Mouse (Mus musculus): Measurements from ENCODE around the gene Lamtor2. TPM values are rescaled to one million over a fixed set of nuclear protein-coding genes. Genes with fewer than 3 reads are reported as not detected.

Gene Lamtor2
- polyA plus RNA-seq, 1 experiment from 2014 or later: 183 TPM

- Histone ChIP-seq H3K27me3 (no peaks in the 10 kb centered on the region), H3K4me1 (peaks cover 26% of the 10 kb centered on the region), H3K4me2 (replicated peaks) (0 out of 2 replicates have a peak overlapping the region, but pooled peaks have one; percentile 3), H3K9ac (no peak overlapping the region), H3K36me3 (peaks cover 18% of the 10 kb centered on the region), H3K27ac (replicated peaks) (peak overlapping the region; percentile 65), H3K4me3 (replicated peaks) (no peak overlapping the region), H3K9me3 (replicated peaks) (no peaks in the 10 kb centered on the region)
- ATAC-seq (ENCODE audit: insufficient number of reproducible peaks, low FRiP score, low TSS enrichment, low read depth): peak; percentile 73
- 30% methylated on average over 9 of the region's 9 CpGs for WGBS
Measured at GRCm38 (mm10) chr3:88521803-88522331, 31.0 kb downstream of the Lamtor2 start.

GRCm38 (mm10) chr3:88521156-88521555, 31.7 kb downstream of the Lamtor2 start:
- Histone ChIP-seq H3K27me3 (no peaks in the 10 kb centered on the region), H3K4me2 (replicated peaks) (no peak overlapping the region), H3K36me3 (peaks cover 18% of the 10 kb centered on the region), H3K27ac (replicated peaks) (0 out of 2 replicates have a peak overlapping the region, but pooled peaks have one; percentile 18), H3K9ac (no peak overlapping the region), H3K9me3 (replicated peaks) (no peaks in the 10 kb centered on the region), H3K4me1 (peaks cover 33% of the 10 kb centered on the region), H3K4me3 (replicated peaks) (no peak overlapping the region)
- ATAC-seq (ENCODE audit: insufficient number of reproducible peaks, low FRiP score, low TSS enrichment, low read depth): no peak
- WGBS: 87% methylated on average over 6 of the region's 6 CpGs

- Histone ChIP-seq H3K27me3 (no peaks in the 10 kb centered on the region), H3K9ac (no peak overlapping the region), H3K4me1 (peaks cover 33% of the 10 kb centered on the region), H3K4me2 (replicated peaks) (no peak overlapping the region), H3K36me3 (peaks cover 16% of the 10 kb centered on the region), H3K9me3 (replicated peaks) (no peaks in the 10 kb centered on the region), H3K4me3 (replicated peaks) (no peak overlapping the region), H3K27ac (replicated peaks) (no peak overlapping the region)
- no peak for ATAC-seq (ENCODE audit: insufficient number of reproducible peaks, low FRiP score, low TSS enrichment, low read depth)
- WGBS: 82% methylated on average over 2 of the region's 2 CpGs
Measured at GRCm38 (mm10) chr3:88520078-88520477, 32.8 kb downstream of the Lamtor2 start.

- no peaks in the 10 kb centered on the region for H3K9me3 ChIP-seq (replicated peaks)
- peaks cover 8% of the 10 kb centered on the region; the same call in 1 of the 2 replicates for H3K36me3 ChIP-seq
- no peak overlapping the region for H3K4me3 ChIP-seq (replicated peaks)
- ATAC-seq (ENCODE audit: insufficient number of reproducible peaks, low FRiP score, low TSS enrichment, low read depth): no peak
- no peak overlapping the region for H3K27ac ChIP-seq (replicated peaks)
- H3K27me3 ChIP-seq: no peaks in the 10 kb centered on the region
- 78% methylated on average over 4 of the region's 4 CpGs for WGBS
- H3K4me2 ChIP-seq (replicated peaks): no peak overlapping the region
- peaks cover 50% of the 10 kb centered on the region for H3K4me1 ChIP-seq
- no peak overlapping the region for H3K9ac ChIP-seq
Measured at GRCm38 (mm10) chr3:88518411-88518810, 34.5 kb downstream of the Lamtor2 start.

- Histone ChIP-seq H3K4me2 (replicated peaks) (no peak overlapping the region), H3K9ac (no peak overlapping the region), H3K4me1 (peaks cover 61% of the 10 kb centered on the region), H3K4me3 (replicated peaks) (no peak overlapping the region), H3K27me3 (no peaks in the 10 kb centered on the region), H3K27ac (replicated peaks) (peak overlapping the region; percentile 71; the same call in 1 of the 2 replicates), H3K9me3 (replicated peaks) (no peaks in the 10 kb centered on the region), H3K36me3 (no peaks in the 10 kb centered on the region)
- 70% methylated on average over 2 of the region's 2 CpGs for WGBS
- ATAC-seq (ENCODE audit: insufficient number of reproducible peaks, low FRiP score, low TSS enrichment, low read depth): no peak
Measured at GRCm38 (mm10) chr3:88516407-88516806, 36.5 kb downstream of the Lamtor2 start.

GRCm38 (mm10) chr3:88515095-88515386, 37.8 kb downstream of the Lamtor2 start:
- peaks cover 69% of the 10 kb centered on the region for H3K4me1 ChIP-seq

GRCm38 (mm10) chr3:88514231-88515094, 38.4 kb downstream of the Lamtor2 start:
- ATAC-seq (ENCODE audit: insufficient number of reproducible peaks, low FRiP score, low TSS enrichment, low read depth): no peak
- no peaks in the 10 kb centered on the region for H3K36me3 ChIP-seq
- WGBS: 62% methylated on average over 10 of the region's 10 CpGs
- H3K4me1 ChIP-seq: peaks cover 75% of the 10 kb centered on the region
- H3K9ac ChIP-seq: no peak overlapping the region
- H3K4me3 ChIP-seq (replicated peaks): no peak overlapping the region
- no peaks in the 10 kb centered on the region for H3K27me3 ChIP-seq
- H3K9me3 ChIP-seq (replicated peaks): no peaks in the 10 kb centered on the region
- H3K4me2 ChIP-seq (replicated peaks): no peak overlapping the region
- H3K27ac ChIP-seq (replicated peaks): peak overlapping the region; percentile 94

More at GRCm38 (mm10) chr3:88515095-88515386, 37.8 kb downstream of the Lamtor2 start:
- H3K4me3 ChIP-seq (replicated peaks): no peak overlapping the region
- ATAC-seq (ENCODE audit: insufficient number of reproducible peaks, low FRiP score, low TSS enrichment, low read depth): no peak
- WGBS: 94% methylated on average over 2 of the region's 2 CpGs
- H3K4me2 ChIP-seq (replicated peaks): no peak overlapping the region
- H3K27ac ChIP-seq (replicated peaks): peak overlapping the region; percentile 66
- no peaks in the 10 kb centered on the region for H3K36me3 ChIP-seq
- H3K27me3 ChIP-seq: no peaks in the 10 kb centered on the region
- H3K9ac ChIP-seq: no peak overlapping the region
- H3K9me3 ChIP-seq (replicated peaks): no peaks in the 10 kb centered on the region

- H3K4me3 ChIP-seq (replicated peaks): no peak overlapping the region
- H3K9me3 ChIP-seq (replicated peaks): no peaks in the 10 kb centered on the region
- no peaks in the 10 kb centered on the region for H3K27me3 ChIP-seq
- no peaks in the 10 kb centered on the region for H3K36me3 ChIP-seq
- peaks cover 79% of the 10 kb centered on the region for H3K4me1 ChIP-seq
- 46% methylated on average over 7 of the region's 7 CpGs for WGBS
- H3K4me2 ChIP-seq (replicated peaks): peak overlapping the region; percentile 42; the same call in 1 of the 2 replicates
- H3K27ac ChIP-seq (replicated peaks): peak overlapping the region; percentile 94
- ATAC-seq (ENCODE audit: insufficient number of reproducible peaks, low FRiP score, low TSS enrichment, low read depth): no peak
- H3K9ac ChIP-seq: no peak overlapping the region
Measured at GRCm38 (mm10) chr3:88513546-88514115, 39.2 kb downstream of the Lamtor2 start.

- H3K4me1 ChIP-seq: peaks cover 84% of the 10 kb centered on the region
- peak; percentile 73 for ATAC-seq (ENCODE audit: insufficient number of reproducible peaks, low FRiP score, low TSS enrichment, low read depth)
- WGBS: 16% methylated on average over 12 of the region's 15 CpGs
- H3K27ac ChIP-seq (replicated peaks): peak overlapping the region; percentile 94
- H3K9me3 ChIP-seq (replicated peaks): no peaks in the 10 kb centered on the region
- no peaks in the 10 kb centered on the region for H3K36me3 ChIP-seq
- H3K4me2 ChIP-seq (replicated peaks): peak overlapping the region; percentile 42
- H3K9ac ChIP-seq: no peak overlapping the region
- H3K27me3 ChIP-seq: no peaks in the 10 kb centered on the region
- H3K4me3 ChIP-seq (replicated peaks): no peak overlapping the region
Measured at GRCm38 (mm10) chr3:88512896-88513545, 39.9 kb downstream of the Lamtor2 start.

- WGBS: 16% methylated on average over 6 of the region's 6 CpGs
- Histone ChIP-seq H3K9ac (no peak overlapping the region), H3K36me3 (no peaks in the 10 kb centered on the region), H3K27ac (replicated peaks) (peak overlapping the region; percentile 94), H3K27me3 (no peaks in the 10 kb centered on the region), H3K4me2 (replicated peaks) (peak overlapping the region; percentile 42), H3K4me1 (peaks cover 91% of the 10 kb centered on the region), H3K4me3 (replicated peaks) (no peak overlapping the region; the same call in 1 of the 2 replicates), H3K9me3 (replicated peaks) (no peaks in the 10 kb centered on the region)
- ATAC-seq (ENCODE audit: insufficient number of reproducible peaks, low FRiP score, low TSS enrichment, low read depth): no peak
Measured at GRCm38 (mm10) chr3:88512141-88512895, 40.6 kb downstream of the Lamtor2 start.
